Mouse (Mus musculus) adrenal gland, adult 18-20 months (tissue): ENCODE results near the gene Ppp2r5b. TPM values are rescaled to one million over a fixed set of nuclear protein-coding genes. Genes with fewer than 3 reads are reported as not detected.

Experiments
- DNase-seq, 2 experiments: peaks; one replicate each; pipeline ENCODE4 v3.0.0; 2021 to 2022; ENCODE audit warnings: low spot score in 2 of 2
- long read RNA-seq, 2 experiments: library from polyadenylated mRNA; stranded (forward); transcript quantifications; one replicate each; pipeline ENCODE4 v2.0.0; 2021
- total RNA-seq, 2 experiments: library from RNA; stranded (reverse); gene quantifications; 1 replicate in 1 of 2; 2 replicates in 1 of 2; pipeline ENCODE4 v1.2.3; 2021

Gene Ppp2r5b
- total RNA-seq, result 100 to 1,000 TPM in 1 of 2 experiments, 10 to 100 TPM in 1; 97.0 to 115 TPM
- long read RNA-seq, experiment 1, transcript Ppp2r5b-201 (14 exons, 2,742 nt), result major isoform, 93 of 134 reads
- long read RNA-seq, experiment 1, partial matches to known transcripts, result 9 of 134 reads
- long read RNA-seq, experiment 1, other reads (novel, unspliced or antisense), result 31 of 134 reads
- long read RNA-seq, experiment 2, transcript Ppp2r5b-201 (14 exons, 2,742 nt), result major isoform, 45 of 109 reads
- long read RNA-seq, experiment 2, partial matches to known transcripts, result 34 of 109 reads
- long read RNA-seq, experiment 2, other reads (novel, unspliced or antisense), result 30 of 109 reads

- DNase-seq, result peak; percentile 93 to 94
These were observed at the start of gene Ppp2r5b for GRCm38 (mm10) chr19:6235084-6236052. TSS of gene Ppp2r5b (minus strand) at chr19:6235872.

DNA sequence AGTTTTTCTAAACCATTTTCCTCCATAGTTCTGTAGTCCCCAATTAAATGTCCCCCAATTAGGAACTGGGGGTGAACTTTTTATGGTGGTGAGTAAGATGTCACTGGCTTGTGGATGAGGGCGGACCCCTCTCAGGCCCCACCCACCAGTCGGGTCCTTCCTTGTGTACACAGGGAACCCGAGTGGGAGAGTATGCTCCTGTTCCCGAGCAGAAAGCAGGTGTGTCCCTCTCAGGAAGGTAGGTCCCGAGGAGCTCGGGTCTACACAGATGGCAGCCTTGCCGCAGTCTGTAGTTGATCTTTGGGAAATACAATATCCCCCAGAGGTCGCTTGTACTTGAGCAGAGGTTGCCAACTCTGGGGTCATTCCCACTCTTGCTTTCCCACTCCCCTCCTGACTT lies 49.6 kb upstream of the Ppp2r5b start:
- DNase-seq, result no peak

DNA sequence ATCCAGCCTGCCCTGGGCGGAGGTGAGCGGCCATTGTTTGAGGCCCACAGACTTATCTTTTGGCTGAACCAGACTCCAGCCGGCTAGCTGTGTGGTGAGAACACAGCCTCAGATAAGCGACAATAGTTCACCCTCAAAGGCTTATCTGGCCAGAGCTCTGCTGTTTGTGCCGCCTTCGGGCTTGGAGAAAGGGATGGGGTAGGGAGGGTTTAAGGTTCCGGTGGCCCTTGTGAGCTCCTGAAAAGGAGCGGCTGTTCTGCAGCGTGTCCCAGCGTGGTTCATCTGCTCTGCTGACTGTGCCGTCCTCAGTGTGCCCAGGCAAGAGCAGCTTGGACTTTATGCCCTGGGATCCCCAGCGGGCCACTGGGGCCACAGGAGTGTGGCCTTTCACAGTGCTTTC lies 48.8 kb upstream of the Ppp2r5b start:
- DNase-seq, result no peak

- DNase-seq, result no peak
These were observed 47.3 kb upstream of the Ppp2r5b start for GRCm38 (mm10) chr19:6283001-6283400.

- no peak for DNase-seq
These were observed 45.7 kb upstream of the Ppp2r5b start for GRCm38 (mm10) chr19:6281122-6282020.

- DNase-seq, result no peak
These were observed 44.9 kb upstream of the Ppp2r5b start for GRCm38 (mm10) chr19:6280554-6280953.

DNA sequence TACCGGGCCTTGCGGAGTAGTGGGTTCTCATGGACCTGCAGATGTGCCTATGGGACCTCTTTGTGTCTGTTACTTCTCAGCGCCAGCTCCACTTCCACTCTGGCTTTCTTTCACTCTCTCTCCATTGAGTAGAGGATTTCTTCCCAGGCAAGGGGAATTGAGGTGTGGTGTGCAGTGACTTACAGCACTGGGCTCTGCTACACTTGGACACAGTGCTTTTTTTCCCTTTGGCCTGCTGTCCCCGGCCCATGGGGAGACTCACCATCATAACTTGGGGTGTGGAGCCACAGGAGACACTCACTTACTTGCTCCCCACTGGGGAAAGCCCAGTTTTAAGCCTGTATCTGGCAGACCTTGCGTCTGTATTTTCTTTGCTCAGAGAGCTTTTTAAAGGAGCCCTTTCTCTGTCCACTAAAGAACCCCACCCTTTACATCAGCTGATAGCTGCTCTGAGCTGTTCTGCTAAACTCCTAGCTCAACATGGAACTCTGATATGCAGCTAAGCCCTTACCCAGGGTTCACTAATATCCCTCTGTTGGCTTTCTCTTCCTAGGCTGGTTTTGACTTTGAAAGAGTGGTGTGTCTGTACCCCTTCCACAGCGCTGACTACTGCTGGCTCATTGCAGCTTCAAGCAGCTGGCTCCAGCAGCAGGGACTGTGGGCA lies 43.9 kb upstream of the Ppp2r5b start:
- DNase-seq, result no peak

DNA sequence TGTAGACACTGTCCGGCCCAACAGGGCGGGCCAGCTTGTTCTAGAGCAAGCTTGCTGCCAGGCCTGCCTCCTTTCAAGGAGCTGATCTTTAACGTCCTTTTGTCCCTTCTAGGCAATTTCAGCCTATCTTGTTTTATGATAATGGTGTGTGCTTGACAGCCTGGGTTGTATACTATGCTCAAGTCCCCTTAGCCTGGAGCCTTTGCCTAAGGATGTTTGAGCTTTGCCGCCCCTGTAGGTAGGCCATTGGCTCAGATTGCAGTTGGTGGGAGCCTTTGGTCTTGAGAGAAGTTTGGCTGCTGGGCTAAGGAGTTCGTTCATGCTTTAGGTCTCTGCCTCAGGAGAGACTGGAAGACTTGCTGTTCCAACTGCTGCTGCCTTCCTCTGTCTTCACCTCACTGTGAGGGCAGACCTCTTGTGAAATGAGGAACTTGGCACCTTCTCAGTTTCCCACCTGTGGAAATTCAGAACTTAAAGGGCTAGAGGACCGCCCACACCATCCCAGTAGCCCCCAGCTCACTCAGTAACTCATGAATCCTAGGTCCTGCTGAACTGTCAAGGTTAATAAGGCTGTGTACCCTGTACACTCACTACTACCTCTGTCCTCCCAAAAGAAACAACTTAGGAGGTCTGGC lies 42.9 kb upstream of the Ppp2r5b start:
- no peak for DNase-seq

DNA sequence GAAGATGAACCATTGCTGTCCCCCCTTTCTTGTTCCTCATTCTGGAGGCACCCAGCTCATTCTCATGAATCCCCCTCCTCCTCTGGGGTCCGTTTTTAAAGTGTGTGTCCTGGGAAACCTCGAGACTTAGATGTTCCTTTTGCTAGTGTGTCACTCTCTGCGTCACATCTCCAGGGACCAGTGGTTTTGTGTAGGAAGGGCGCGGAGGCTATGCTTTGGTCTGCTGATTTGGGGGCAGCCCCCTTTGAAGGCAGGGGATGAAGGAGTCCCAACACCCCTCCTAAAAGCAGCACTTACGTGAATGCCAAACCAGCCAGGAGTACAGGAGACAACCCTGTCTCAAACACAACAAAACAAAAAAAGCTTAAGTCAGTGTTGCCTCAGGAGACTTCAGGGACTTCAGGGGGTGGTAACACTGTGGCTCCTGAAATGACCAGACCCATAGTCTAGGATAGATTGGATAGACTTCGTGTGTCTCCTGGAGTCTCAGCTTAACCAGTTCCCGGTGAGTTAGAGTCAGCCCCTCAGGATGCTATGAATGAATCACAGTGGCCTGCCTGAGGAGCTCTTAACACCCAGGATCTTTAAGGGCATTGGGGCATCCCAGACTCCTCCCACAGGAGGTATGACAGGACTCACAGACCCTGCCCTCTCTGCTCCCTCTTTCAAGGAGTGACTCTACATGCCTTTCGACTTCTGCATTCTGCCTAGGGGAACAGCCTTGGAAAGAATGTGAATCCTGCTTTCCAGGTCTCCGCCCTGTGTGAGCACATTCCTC lies 42.2 kb upstream of the Ppp2r5b start:
- DNase-seq, result peak; percentile 59 to 63

- peak; percentile 97 to 99 for DNase-seq
These were observed 41.1 kb upstream of the Ppp2r5b start, which contains the start of gene Ehd1 for GRCm38 (mm10) chr19:6276426-6277421. TSS of gene Ehd1 (plus strand) at chr19:6276725.

DNA sequence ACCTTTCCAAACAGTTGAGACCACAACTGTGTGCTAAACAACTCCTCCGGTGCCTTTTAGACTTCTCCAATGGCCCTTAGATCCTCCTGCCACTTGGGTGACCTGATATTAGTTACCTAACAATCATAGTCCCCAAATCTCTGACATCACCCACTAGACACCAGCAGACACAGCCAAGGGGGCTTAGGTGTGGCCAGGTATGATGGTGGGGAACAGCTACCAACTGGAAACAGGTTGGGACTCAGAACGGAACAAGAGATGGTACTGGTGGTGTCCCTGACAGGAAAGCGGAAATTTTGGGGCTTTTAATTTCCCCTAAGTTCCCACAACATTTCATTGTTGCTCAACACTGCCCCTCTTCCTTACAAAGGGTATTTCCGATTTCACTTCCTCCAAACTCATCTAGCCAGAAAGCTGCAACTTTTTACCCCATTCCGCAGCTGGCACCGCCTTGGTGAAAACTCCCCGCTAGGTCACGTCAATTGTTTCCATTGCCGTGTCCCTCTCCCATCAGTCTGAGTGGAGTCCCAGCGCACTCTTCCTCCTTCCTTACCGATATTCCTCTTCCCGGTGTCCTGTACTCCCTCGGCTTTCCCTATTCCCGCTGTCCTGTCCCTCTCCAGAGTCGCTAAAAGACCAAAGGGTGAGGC lies 40.2 kb upstream of the Ppp2r5b start:
- DNase-seq, result no peak

- no peak for DNase-seq
These were observed 38.4 kb upstream of the Ppp2r5b start for GRCm38 (mm10) chr19:6273998-6274608.

- DNase-seq, result no peak
These were observed 37.9 kb upstream of the Ppp2r5b start for GRCm38 (mm10) chr19:6273592-6273991.

- no peak for DNase-seq
These were observed 37.1 kb upstream of the Ppp2r5b start for GRCm38 (mm10) chr19:6272738-6273137.

- DNase-seq, result no peak
These were observed 36.4 kb upstream of the Ppp2r5b start for GRCm38 (mm10) chr19:6272053-6272452.

GRCm38 (mm10) chr19:6271206-6271605 lies 35.5 kb upstream of the Ppp2r5b start:
- no peak for DNase-seq

- peak in 1 of 2 experiments; percentile 25 for DNase-seq
These were observed 35.0 kb upstream of the Ppp2r5b start for GRCm38 (mm10) chr19:6270661-6271060.
